Mouse (Mus musculus): Measurements from ENCODE around the gene S100a1. TPM values are rescaled to one million over a fixed set of nuclear protein-coding genes. Genes with fewer than 3 reads are reported as not detected.

The S100a1 gene
- polyA plus RNA-seq, 1 experiment from 2014 or later = 33.8 TPM

- 36% methylated on average over 7 of the region's 7 CpGs for WGBS (ENCODE audit: insufficient replicate concordance)
- H3K27me3 ChIP-seq (ENCODE audit: control insufficient read depth, insufficient read depth, low read depth, low read length) = peaks cover 57% of the 10 kb centered on the region
Measured at GRCm38 (mm10) chr3:90462579-90462978, 51.6 kb downstream of the S100a1 start.

DNA sequence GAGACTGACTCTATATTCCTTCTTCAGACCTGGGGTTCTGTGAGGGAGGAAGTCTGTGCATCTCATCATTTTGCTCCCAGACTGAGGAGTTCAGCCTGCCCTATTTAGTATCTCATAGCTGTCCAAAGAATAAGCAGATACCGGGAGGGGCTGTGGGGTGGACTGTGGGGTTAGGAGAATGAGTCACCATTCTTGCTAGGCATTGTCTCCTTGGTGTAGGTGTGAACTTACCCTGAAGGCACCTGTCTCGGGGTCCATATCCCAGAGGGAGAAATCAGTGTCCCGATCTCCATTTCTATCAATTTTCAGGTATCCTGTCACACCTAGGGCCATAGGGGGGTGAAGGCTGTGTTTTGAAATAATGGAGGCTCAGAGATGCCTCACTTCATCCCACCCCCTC lies 52.3 kb downstream of the S100a1 start:
- ATAC-seq (ENCODE audit: low read depth) = no peak
- no peak overlapping the region for H3K9ac ChIP-seq (ENCODE audit: low read depth, low read length)
- no peaks in the 10 kb centered on the region for H3K9me3 ChIP-seq (replicated peaks; ENCODE audit: control insufficient read depth, low read length)
- no peak overlapping the region for H3K4me3 ChIP-seq (ENCODE audit: low read depth, low read length)
- no peak overlapping the region for H3K27ac ChIP-seq (ENCODE audit: low read length)
- WGBS (ENCODE audit: insufficient replicate concordance) = 68% methylated on average over 3 of the region's 3 CpGs
- H3K4me2 ChIP-seq (ENCODE audit: low read depth, low read length) = no peak overlapping the region
- peaks cover 5% of the 10 kb centered on the region for H3K4me1 ChIP-seq (ENCODE audit: control insufficient read depth, low read depth, low read length)
- no peaks in the 10 kb centered on the region for H3K36me3 ChIP-seq (ENCODE audit: control insufficient read depth, insufficient read depth)
- peaks cover 56% of the 10 kb centered on the region for H3K27me3 ChIP-seq (ENCODE audit: control insufficient read depth, insufficient read depth, low read depth, low read length)

More at GRCm38 (mm10) chr3:90462579-90462978, 51.6 kb downstream of the S100a1 start:
- H3K4me1 ChIP-seq (ENCODE audit: control insufficient read depth, low read depth, low read length) = peaks cover 5% of the 10 kb centered on the region
- H3K36me3 ChIP-seq (ENCODE audit: control insufficient read depth, insufficient read depth) = no peaks in the 10 kb centered on the region
- H3K27ac ChIP-seq (ENCODE audit: low read length) = no peak overlapping the region
- no peak overlapping the region for H3K4me3 ChIP-seq (ENCODE audit: low read depth, low read length)
- H3K4me2 ChIP-seq (ENCODE audit: low read depth, low read length) = no peak overlapping the region
- no peak for ATAC-seq (ENCODE audit: low read depth)
- H3K9ac ChIP-seq (ENCODE audit: low read depth, low read length) = no peak overlapping the region
- H3K9me3 ChIP-seq (replicated peaks; ENCODE audit: control insufficient read depth, low read length) = no peaks in the 10 kb centered on the region

Other genes starting within 250 kb of the S100a1 start
- gene Dennd4b, start 249.2 kb downstream of the S100a1 start, polyA plus RNA-seq (2015; fragmentation: Nextera tagmentation; extraction: Ambion mirVana) = 2.3 and 2.8 TPM in 2 replicates
- gene Gatad2b, start 221.2 kb downstream of the S100a1 start, polyA plus RNA-seq (2015; fragmentation: Nextera tagmentation; extraction: Ambion mirVana) = 3.2 and 3.9 TPM in 2 replicates
- 1.1 and 1.5 TPM in 2 replicates for gene Slc27a3, start 124.5 kb downstream of the S100a1 start, polyA plus RNA-seq (2015; fragmentation: Nextera tagmentation; extraction: Ambion mirVana)
- 6.7 and 7.2 TPM in 2 replicates for gene Ints3, start 80.8 kb downstream of the S100a1 start, polyA plus RNA-seq (2015; fragmentation: Nextera tagmentation; extraction: Ambion mirVana)
- 4.1 and 4.3 TPM in 2 replicates for gene Npr1, start 48.5 kb downstream of the S100a1 start, polyA plus RNA-seq (2015; fragmentation: Nextera tagmentation; extraction: Ambion mirVana)
- 44.8 and 48.7 TPM in 2 replicates for gene Ilf2, start 38.3 kb downstream of the S100a1 start, polyA plus RNA-seq (2015; fragmentation: Nextera tagmentation; extraction: Ambion mirVana)
- gene Snapin, start 23.4 kb downstream of the S100a1 start, polyA plus RNA-seq (2015; fragmentation: Nextera tagmentation; extraction: Ambion mirVana) = 17.8 and 18.2 TPM in 2 replicates
- gene Chtop, start 4.9 kb downstream of the S100a1 start, polyA plus RNA-seq (2015; fragmentation: Nextera tagmentation; extraction: Ambion mirVana) = 38.8 and 41.2 TPM in 2 replicates
- gene S100a13, start within 50 bp of the S100a1 start, polyA plus RNA-seq (2015; fragmentation: Nextera tagmentation; extraction: Ambion mirVana) = 18.9 and 19.6 TPM in 2 replicates
- 0.09 TPM in 1 of 2 replicates, not detected in the other for gene S100a14, start 12.5 kb upstream of the S100a1 start, polyA plus RNA-seq (2015; fragmentation: Nextera tagmentation; extraction: Ambion mirVana)
- gene S100a16, start 22.9 kb upstream of the S100a1 start, polyA plus RNA-seq (2015; fragmentation: Nextera tagmentation; extraction: Ambion mirVana) = 31.5 and 34.8 TPM in 2 replicates
- not detected in 2 replicates for gene S100a3, start 46.2 kb upstream of the S100a1 start, polyA plus RNA-seq (2015; fragmentation: Nextera tagmentation; extraction: Ambion mirVana)
- not detected in 2 replicates for gene S100a2, start 75.9 kb upstream of the S100a1 start, polyA plus RNA-seq (2015; fragmentation: Nextera tagmentation; extraction: Ambion mirVana)
- not detected in 2 replicates for gene Gm42674, start 87.5 kb upstream of the S100a1 start, polyA plus RNA-seq (2015; fragmentation: Nextera tagmentation; extraction: Ambion mirVana)
- 2.2 and 2.5 TPM in 2 replicates for gene S100a4, start 89.4 kb upstream of the S100a1 start, polyA plus RNA-seq (2015; fragmentation: Nextera tagmentation; extraction: Ambion mirVana)
- not detected in 2 replicates for gene S100a5, start 94.1 kb upstream of the S100a1 start, polyA plus RNA-seq (2015; fragmentation: Nextera tagmentation; extraction: Ambion mirVana)
- gene S100a6, start 98.5 kb upstream of the S100a1 start, polyA plus RNA-seq (2015; fragmentation: Nextera tagmentation; extraction: Ambion mirVana) = 18.6 and 18.7 TPM in 2 replicates
- gene S100a7a, start 139.6 kb upstream of the S100a1 start, polyA plus RNA-seq (2015; fragmentation: Nextera tagmentation; extraction: Ambion mirVana) = 0.06 TPM in 1 of 2 replicates, not detected in the other
- gene S100a8, start 154.6 kb upstream of the S100a1 start, polyA plus RNA-seq (2015; fragmentation: Nextera tagmentation; extraction: Ambion mirVana) = 2,698 and 2,791 TPM in 2 replicates
- gene S100a9, start 181.3 kb upstream of the S100a1 start, polyA plus RNA-seq (2015; fragmentation: Nextera tagmentation; extraction: Ambion mirVana) = 1,737 and 1,805 TPM in 2 replicates
- 0.06 TPM in 1 of 2 replicates, not detected in the other for gene Pglyrp4, start 212.5 kb upstream of the S100a1 start, polyA plus RNA-seq (2015; fragmentation: Nextera tagmentation; extraction: Ambion mirVana)

Measured in liver, embryonic 16.5 days (tissue).